Mouse (Mus musculus): ENCODE measurements around the gene Mpp4.

DNA sequence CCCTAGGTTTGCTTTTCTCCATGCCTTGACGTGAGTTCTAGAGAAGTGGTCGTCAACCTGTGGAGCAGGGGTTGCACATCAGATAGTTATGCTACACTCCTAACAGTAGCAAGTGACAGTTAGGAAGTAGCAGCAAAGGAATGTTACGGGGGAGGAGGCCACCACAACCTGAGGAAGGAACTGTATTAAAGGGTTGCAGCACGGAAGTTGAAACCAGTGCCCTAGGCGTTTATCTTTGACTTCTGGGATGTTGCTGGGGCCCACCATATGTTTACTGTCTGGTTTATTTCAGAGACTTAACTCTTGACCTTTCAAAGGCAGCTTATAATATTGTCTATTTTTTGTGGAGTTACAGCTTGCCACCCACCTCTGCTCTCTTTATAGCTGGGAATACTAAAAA lies 8.7 kb upstream of the Mpp4 start:
- no peak for TF ChIP-seq CTCF (IDR thresholded peaks at IDR 0.05; ENCODE audit: extremely low read depth, insufficient read depth, low read length)
- TF ChIP-seq POLR2A (IDR thresholded peaks at IDR 0.05; ENCODE audit: extremely low read depth, insufficient read depth, low read length) = no peak

Measured in cortical plate, adult 2 months (tissue).